Mouse (Mus musculus): ENCODE data around the gene Akap2.
A peak's percentile ranks its signal among the peaks of the same experiment; 100 is the strongest.

Gene Akap2

GRCm38 (mm10) chr4:57797548-57798285 is 80.3 kb downstream of the Akap2 start:
- no peak for DNase-seq (ENCODE audit: low spot score)

- peak; percentile 59 for DNase-seq (ENCODE audit: low spot score)
These were observed 81.0 kb downstream of the Akap2 start for GRCm38 (mm10) chr4:57798286-57799018.

GRCm38 (mm10) chr4:57799297-57799696 is 81.8 kb downstream of the Akap2 start:
- DNase-seq (ENCODE audit: low spot score): no peak

GRCm38 (mm10) chr4:57801239-57801638 is 83.8 kb downstream of the Akap2 start:
- DNase-seq (ENCODE audit: low spot score): no peak

- DNase-seq (ENCODE audit: low spot score): no peak
These were observed 84.5 kb downstream of the Akap2 start for GRCm38 (mm10) chr4:57801986-57802385.

- DNase-seq (ENCODE audit: low spot score): no peak
These were observed 85.0 kb downstream of the Akap2 start for GRCm38 (mm10) chr4:57802411-57802810.

GRCm38 (mm10) chr4:57804902-57805301 is 87.4 kb downstream of the Akap2 start:
- DNase-seq (ENCODE audit: low spot score): no peak

- no peak for DNase-seq (ENCODE audit: low spot score)
These were observed 92.0 kb downstream of the Akap2 start for GRCm38 (mm10) chr4:57809449-57809848.

GRCm38 (mm10) chr4:57812075-57812474 is 94.6 kb downstream of the Akap2 start:
- no peak for DNase-seq (ENCODE audit: low spot score)

GRCm38 (mm10) chr4:57812916-57813575 is 95.6 kb downstream of the Akap2 start:
- DNase-seq (ENCODE audit: low spot score): no peak

GRCm38 (mm10) chr4:57813576-57813945 is 96.1 kb downstream of the Akap2 start:
- DNase-seq (ENCODE audit: low spot score): no peak

GRCm38 (mm10) chr4:57815355-57815754 is 97.9 kb downstream of the Akap2 start:
- no peak for DNase-seq (ENCODE audit: low spot score)

GRCm38 (mm10) chr4:57816146-57816545 is 98.7 kb downstream of the Akap2 start:
- no peak for DNase-seq (ENCODE audit: low spot score)

- no peak for DNase-seq (ENCODE audit: low spot score)
These were observed 103.5 kb downstream of the Akap2 start for GRCm38 (mm10) chr4:57820839-57821374.

- peak; percentile 30 for DNase-seq (ENCODE audit: low spot score)
These were observed 104.3 kb downstream of the Akap2 start for GRCm38 (mm10) chr4:57821556-57822356.

GRCm38 (mm10) chr4:57822641-57823040 is 105.2 kb downstream of the Akap2 start:
- no peak for DNase-seq (ENCODE audit: low spot score)

GRCm38 (mm10) chr4:57824626-57825240 is 107.3 kb downstream of the Akap2 start:
- DNase-seq (ENCODE audit: low spot score): peak; percentile 83

- no peak for DNase-seq (ENCODE audit: low spot score)
These were observed 108.8 kb downstream of the Akap2 start for GRCm38 (mm10) chr4:57826272-57826671.

- DNase-seq (ENCODE audit: low spot score): no peak
These were observed 111.7 kb downstream of the Akap2 start for GRCm38 (mm10) chr4:57829131-57829530.

- no peak for DNase-seq (ENCODE audit: low spot score)
These were observed 112.3 kb downstream of the Akap2 start for GRCm38 (mm10) chr4:57829740-57830139.

GRCm38 (mm10) chr4:57832318-57832717 is 114.9 kb downstream of the Akap2 start:
- no peak for DNase-seq (ENCODE audit: low spot score)
